Mouse (Mus musculus): ENCODE measurements around the gene Adh1.

Gene Adh1

DNA sequence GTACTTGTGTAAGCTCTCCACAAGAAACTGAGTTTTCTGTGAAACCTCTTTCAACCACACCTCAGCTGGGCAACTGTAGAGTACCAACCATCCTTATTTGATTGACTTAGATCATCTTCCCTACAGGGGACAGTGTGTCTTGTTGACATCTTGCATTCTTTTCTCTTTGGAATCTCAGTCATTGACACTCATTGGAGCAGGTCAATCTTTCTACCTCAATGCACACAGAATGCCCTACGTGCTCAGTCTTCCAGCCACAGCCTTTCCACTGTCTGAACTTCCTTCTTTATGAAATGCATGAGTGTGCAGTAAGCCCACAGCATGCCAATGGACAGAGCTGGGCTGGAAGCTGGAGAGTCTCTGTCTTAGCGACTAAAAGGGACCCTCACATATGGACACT, 29.9 kb downstream of the Adh1 start:
- no peak for DNase-seq (ENCODE audit: low spot score)

- DNase-seq (ENCODE audit: low spot score): no peak
These were observed 30.8 kb downstream of the Adh1 start for GRCm38 (mm10) chr3:138291529-138292117.

DNA sequence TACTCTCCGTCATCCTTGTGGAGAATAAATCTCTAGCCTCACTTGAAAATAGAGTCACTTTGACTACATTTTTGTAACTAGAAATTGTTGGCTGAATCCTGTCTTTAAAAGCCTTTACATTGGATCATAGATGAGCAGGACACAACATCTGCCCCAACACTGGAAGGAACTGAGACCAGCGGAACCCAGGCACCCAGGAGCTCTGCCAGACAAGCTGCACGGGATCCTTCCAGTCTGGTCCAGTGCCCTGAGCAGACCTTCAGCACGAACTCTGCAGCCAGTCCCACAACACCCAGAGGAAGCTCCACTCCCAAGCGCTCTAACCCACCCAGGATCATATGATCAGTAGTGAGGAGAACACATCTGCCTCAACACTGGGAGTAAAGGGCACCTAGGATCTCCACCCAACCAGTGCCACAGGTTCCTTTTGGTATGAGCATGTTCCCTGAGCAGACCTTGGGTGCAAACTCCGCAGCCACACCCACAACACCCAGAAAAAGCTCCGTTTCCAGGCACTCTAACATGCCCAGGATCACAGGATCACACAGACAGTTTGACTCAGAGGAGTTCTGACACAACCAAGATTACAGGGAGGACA, 32.6 kb downstream of the Adh1 start:
- DNase-seq (ENCODE audit: low spot score): no peak

- no peak for DNase-seq (ENCODE audit: low spot score)
These were observed 39.3 kb downstream of the Adh1 start for GRCm38 (mm10) chr3:138300130-138300529.

DNA sequence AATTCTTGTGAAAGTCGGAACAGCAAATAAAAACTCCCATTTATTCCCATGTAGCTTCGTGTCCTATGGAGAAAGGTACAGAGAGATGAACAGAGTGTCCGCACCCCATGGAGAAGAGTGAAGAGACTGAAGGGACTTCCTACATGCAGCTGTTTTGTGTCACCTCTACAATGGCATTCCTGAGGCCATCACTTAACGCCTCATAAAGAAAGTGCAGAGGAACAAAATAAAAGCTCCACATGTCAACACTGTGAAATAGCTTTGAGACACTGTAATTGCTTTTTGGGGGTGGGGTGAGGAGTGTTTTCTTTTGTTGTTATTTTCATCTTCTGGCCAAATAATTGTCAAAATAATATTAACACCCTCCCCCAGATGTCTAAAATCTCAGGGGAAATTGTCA, 41.9 kb downstream of the Adh1 start:
- DNase-seq (ENCODE audit: low spot score): no peak

GRCm38 (mm10) chr3:138303771-138304488, 43.1 kb downstream of the Adh1 start:
- DNase-seq (ENCODE audit: low spot score): no peak

DNA sequence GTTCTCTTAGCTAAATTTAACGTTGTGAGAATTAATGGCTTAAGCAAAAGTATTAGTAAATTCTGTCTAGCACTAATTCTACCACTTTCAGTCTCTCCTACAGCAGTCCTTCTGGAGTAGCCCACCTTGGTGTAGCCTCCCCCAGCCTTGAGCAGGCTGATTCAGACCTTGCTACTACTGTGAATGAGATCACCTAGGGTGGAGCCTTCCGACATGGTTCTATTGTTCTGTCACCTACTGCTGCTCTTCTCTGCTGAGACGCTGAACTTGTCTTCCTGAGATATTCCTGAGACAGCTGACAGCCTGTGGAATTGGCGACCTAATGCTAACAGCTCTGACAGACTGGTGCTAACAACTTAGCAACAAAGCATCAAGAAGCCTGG, 43.7 kb downstream of the Adh1 start:
- DNase-seq (ENCODE audit: low spot score): no peak

- no peak for DNase-seq (ENCODE audit: low spot score)
These were observed 44.9 kb downstream of the Adh1 start for GRCm38 (mm10) chr3:138305486-138306289.

DNA sequence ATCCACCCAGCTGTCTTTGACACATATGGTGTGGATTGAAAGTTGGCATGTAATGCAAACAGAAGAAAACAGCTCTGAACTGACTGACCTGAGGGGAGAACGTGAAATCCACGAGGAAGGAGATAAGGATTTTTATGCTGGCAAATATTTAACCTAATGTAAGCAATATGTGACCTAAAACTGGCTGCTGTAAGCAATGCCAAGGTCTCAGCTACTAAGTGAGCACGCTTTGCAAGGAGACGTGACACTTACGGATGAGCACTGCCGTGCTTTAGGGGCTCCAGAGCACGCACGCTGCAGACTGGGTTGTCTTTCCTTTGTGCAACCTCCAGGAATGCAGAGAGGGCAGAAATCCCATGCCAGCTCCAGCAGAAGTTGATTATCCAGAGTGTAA, 45.5 kb downstream of the Adh1 start:
- DNase-seq (ENCODE audit: low spot score): no peak

- no peak for DNase-seq (ENCODE audit: low spot score)
These were observed 49.1 kb downstream of the Adh1 start for GRCm38 (mm10) chr3:138309910-138310309.

- no peak for DNase-seq (ENCODE audit: low spot score)
These were observed 50.2 kb downstream of the Adh1 start for GRCm38 (mm10) chr3:138311015-138311414.

DNA sequence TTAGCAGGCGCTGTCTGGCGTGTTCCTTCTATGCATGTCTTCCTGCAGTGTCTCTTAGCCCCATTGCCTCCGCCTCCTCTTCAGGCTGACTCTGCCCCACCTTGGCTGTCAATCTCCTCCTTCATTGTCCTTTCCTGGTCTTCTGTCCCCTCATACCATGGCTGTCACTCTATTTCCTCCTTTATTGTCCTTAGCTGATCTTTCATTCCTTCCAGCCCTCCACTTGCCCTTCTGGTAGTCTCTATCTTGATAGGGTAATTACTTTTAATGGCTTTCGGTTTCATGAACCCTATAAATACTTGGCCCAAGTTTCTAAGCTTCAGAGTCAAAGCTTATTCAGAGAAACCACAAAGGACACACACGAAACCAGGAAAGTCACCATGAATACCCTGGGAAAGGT, 52.2 kb downstream of the Adh1 start, which contains the start of gene Adh6a:
Gene Adh6a (plus strand): TSS at position 322 of the 400 bp plus-strand sequence.
- DNase-seq (ENCODE audit: low spot score): no peak

- DNase-seq (ENCODE audit: low spot score): no peak
These were observed 56.2 kb downstream of the Adh1 start for GRCm38 (mm10) chr3:138316908-138317472.

DNA sequence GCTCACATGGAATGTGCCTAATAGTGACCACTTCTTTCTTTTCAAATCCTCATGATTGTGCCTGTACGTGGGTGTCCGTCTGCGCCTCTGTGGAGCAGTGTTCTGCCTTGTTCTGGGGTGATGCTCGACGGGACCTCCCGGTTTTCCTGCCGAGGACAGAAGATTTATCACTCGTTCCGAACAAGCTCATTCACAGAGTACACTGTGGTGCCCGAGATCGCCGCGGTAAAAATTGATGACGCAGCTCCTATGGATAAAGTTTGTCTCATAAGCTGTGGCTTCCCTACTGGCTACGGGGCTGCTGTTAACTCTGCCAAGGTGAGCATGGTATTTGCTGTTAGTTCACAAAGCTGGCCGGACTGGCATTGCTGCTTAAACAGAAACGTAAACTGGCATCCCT, 64.2 kb downstream of the Adh1 start:
- DNase-seq (ENCODE audit: low spot score): no peak

DNA sequence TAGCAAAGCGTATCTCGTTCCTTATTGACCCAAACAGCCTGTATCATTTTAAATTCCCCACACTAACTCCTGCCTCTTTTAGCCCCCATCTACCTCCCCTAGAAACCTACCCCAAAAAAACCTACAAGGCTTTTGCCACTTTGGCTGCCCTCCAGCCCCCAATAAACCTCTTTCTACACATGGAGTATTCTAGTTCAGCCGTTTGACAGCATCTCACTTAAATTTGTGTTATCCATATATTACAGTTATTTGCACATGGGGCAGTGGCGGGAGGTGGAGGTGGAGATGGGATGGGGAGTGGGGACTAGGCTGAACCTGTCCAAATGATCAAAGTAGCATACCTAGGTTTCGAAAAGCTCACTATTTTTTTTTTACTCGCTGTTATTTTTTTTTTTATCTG, 64.7 kb downstream of the Adh1 start:
- DNase-seq (ENCODE audit: low spot score): no peak

DNA sequence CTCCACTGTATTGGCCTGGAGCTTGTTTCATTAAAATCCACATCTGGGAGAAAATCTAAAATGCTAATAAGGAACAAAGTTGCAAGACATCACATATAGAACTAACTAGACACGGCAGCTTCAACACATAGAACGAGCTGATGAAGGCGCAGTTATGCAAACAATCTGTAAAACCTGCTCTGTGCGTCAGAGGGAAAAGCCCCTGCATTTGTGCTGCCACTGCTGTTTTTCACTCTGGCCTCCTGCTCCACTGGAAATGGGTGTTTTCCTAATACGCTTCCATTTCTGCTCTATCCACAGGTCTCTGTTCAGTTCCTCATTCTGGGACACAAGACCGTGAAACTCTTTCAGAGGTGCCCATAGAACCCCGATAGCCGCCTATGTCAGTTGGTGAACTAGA, 73.1 kb downstream of the Adh1 start:
- no peak for DNase-seq (ENCODE audit: low spot score)

DNA sequence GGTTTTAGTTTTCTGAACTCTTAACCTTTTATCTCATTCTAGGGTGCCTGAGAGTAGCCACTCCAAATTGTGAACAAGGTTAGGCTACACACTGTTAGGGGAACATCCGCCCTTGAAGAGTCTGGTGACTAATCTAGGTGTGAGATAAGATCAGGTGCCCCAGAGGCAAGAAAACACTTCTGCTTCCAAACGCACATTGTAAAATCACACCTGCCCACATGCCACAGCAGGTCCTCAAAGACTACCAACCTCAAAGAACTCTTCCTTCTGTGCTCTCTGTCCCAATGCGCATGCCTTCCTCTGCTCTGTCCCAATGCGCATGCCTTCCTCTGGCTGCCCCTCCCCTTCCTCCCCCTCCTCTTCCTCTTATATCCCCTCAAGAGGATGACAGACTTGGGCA, 73.5 kb downstream of the Adh1 start:
- no peak for DNase-seq (ENCODE audit: low spot score)

DNA sequence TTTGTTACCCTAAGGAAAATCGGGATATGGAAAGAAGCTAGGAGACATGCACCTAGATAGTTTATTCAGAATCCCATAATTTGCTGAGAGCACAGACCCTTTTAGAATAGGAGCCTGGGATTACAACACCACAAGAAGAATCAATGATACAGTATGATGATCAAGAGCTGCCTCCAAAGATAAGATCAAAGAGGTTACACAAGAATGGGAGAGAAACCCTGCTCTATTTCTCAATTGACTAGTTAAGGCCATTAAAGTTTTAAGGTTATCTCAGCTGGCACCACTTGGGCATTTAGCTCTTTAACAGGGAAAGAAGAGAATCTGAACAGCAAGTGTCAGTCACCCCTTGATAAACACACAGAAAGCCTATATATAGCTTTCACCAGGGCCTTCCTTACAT, 74.8 kb downstream of the Adh1 start:
- DNase-seq (ENCODE audit: low spot score): no peak

DNA sequence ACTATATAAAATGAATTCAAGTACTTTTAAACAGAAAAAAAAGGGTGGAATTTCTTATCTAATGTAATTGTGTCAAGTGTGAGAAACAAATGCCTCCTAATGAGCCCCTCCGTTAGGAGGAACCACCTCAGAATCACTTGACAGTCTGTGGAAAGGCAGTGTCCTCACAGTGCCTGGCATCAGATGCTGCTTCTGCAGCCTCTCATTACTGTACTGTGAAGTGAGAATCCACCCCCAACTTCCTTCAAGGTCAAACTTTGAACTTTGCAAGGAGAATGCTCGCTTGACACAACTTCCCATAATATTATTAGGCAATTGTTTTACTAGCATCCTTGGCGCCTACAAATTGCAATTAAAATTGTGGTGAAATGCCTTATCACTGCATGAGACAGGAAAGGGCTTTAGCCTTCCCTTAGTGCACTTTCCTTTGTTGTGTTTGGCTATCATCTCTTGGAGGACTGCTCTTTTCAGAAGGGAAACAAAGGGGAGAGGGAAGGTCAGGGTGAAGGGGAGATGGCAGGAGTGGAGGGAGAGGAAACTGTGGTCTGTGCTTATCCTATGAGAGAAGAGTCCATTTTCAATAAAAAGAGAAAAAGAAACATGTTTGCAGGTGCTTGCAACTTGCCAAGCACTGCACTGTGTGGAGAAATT, 75.4 kb downstream of the Adh1 start:
- no peak for DNase-seq (ENCODE audit: low spot score)
